Mouse (Mus musculus) naive thymus-derived CD4-positive, alpha-beta T cell, adult 2 months (primary cell): ENCODE results near the gene Vps51.

Experiments used
- DNase-seq: peaks from one replicate; pipeline ENCODE4 v3.0.0-alpha.2; 2011; ENCODE audit warnings: low read depth

Gene Vps51

GRCm38 (mm10) chr19:6047154-6047898, 29.7 kb downstream of the Vps51 start:
- no peak for DNase-seq

DNA sequence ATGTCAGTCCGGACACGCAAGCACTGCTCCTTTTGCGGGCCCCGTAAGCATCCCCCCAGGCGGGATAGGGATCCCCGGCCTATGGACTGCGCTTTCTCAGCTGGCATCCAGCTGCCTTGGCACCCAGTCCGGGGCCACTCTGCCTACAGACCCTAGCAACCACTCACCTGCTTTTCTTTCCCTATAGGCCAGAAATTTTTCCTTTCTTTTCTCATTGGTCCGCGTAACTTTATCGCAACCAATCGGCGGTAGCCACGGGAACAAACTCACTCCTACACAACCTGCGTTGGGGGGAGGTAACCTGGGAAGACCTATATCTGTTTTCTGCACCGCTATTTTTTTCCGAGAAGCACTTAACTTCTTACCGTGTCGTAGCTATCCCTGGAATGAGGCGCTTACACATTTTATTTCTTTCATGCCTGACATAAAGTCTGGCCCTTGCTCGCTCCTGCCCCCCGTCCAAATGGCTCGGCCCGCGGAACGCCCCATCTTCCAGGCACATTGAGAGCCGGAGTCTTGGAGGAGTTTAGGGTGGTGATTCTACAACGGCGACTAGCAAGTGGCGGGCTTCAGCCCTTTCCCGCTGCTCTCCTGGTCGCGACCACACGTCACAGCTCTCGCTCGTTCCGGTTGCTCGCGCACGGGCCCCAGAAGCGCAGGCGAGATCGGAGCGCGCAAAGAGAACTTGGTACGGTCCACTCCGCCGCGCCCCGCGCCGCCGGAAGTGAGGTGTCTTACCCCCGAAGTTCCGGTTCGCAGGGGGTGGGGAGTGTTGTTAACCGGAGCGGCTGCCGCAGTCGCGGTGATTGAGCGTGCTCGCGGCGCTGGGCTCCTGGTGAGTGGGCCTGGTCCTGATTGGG, 30.5 kb downstream of the Vps51 start, which contains the start of gene Syvn1:
Gene Syvn1 (plus strand): TSS at position 283 of the 860 bp plus-strand sequence.
- peak; percentile 95 for DNase-seq

GRCm38 (mm10) chr19:6045366-6046293, 31.4 kb downstream of the Vps51 start:
- DNase-seq = no peak

DNA sequence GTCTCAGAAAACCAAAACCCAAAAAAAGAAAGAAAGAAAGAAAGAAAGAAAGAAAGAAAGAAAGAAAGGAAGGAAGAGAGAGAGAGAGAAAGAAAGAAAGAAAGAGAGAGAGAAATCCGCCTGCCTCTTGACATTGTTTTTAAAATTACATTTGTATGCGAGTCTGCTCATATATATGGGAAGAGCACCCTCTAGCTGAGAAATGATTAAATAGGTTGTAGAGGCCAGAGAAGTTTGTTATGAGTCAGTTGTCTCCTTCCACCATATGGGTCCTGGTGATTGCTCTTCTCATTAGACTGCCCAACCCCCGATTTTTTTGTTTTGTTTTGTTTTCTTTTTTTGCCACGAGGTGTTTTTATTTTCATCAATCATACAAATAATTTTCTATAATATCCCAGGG, 32.9 kb downstream of the Vps51 start:
- DNase-seq = peak; percentile 63

- no peak for DNase-seq
Measured at GRCm38 (mm10) chr19:6042293-6042692, 34.7 kb downstream of the Vps51 start.

DNA sequence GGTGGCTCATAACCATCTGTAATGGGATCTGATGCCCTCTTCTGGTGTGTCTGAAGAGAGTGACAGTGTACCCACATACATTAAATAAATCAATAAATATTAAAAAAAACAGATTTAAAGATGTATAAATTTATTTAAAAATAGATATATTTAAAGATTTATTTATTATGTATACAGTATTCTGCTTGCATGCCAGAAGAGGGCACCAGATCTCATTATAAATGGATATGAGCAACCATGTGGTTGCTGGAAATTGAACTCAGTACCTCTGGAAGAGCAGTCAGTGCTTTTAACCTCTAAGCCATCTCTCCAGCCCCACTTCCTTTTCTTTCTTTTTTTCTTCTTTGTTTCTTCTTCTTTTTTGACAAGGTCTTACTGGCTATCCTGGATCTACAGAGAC, 37.0 kb downstream of the Vps51 start:
- DNase-seq = no peak

DNA sequence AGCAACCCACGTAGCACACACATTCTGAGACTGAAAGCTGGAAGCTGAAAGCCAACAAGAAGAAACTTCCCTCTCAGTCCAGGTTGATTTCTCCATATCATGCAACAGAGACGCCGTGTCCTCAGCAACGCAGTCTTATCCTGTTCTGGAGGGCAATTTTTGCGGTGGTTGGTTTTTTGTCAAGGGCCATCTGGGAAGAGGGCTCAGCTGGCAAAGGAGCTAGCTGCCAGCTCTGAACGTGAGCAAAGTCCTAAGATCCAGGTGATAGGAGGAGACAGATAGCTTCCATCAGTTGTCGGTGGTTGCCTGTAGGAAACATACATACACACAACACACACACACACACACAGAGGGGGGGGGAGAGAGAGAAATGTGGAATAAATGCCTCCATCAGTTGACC, 38.7 kb downstream of the Vps51 start:
- no peak for DNase-seq

GRCm38 (mm10) chr19:6037695-6038094, 39.3 kb downstream of the Vps51 start:
- no peak for DNase-seq

GRCm38 (mm10) chr19:6035966-6036585, 41.0 kb downstream of the Vps51 start:
- no peak for DNase-seq

- no peak for DNase-seq
Measured at GRCm38 (mm10) chr19:6030520-6031280, 46.3 kb downstream of the Vps51 start.

DNA sequence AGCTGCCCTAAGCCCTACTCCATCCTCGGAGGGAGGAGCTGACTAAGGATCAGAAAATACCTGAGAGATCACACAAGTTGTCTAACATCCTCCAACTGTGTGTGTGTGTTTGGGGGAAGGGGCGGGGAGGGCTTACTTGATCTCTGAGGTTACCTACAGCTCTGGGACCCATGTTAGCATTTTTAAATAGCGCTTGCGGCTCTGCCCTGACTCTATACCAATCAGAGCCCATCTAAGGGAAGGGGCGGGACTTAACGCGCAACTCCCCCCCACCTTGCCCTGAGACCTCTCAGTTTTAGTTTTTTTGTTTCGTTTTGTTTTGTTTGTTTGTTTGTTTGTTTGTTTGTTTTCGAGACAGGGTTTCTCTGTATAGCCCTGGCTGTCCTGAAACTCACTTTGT, 47.6 kb downstream of the Vps51 start:
- no peak for DNase-seq

- no peak for DNase-seq
Measured at GRCm38 (mm10) chr19:6028991-6029390, 48.0 kb downstream of the Vps51 start.

GRCm38 (mm10) chr19:6023930-6024329, 53.1 kb downstream of the Vps51 start:
- DNase-seq = no peak

DNA sequence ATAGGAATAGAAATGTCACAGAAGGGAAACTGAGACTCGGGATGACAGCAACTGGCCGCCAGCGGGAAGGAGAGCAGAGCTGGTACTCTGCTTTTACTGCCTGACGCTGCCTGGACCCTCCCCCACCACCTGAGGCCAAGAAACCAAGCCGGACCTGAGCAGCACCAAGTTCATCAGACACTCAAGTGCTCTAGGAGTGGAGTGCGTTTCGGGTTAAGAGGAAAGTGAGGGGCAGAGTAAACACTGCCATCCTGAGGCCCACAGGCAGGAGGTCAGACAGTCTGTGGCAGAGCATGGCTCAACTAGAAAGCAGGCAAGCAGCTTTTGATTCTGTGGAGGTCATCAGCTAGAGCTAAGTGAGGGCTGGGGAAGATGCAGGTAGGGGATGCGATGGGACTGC, 54.0 kb downstream of the Vps51 start:
- no peak for DNase-seq

GRCm38 (mm10) chr19:6020276-6020675, 56.8 kb downstream of the Vps51 start:
- no peak for DNase-seq

DNA sequence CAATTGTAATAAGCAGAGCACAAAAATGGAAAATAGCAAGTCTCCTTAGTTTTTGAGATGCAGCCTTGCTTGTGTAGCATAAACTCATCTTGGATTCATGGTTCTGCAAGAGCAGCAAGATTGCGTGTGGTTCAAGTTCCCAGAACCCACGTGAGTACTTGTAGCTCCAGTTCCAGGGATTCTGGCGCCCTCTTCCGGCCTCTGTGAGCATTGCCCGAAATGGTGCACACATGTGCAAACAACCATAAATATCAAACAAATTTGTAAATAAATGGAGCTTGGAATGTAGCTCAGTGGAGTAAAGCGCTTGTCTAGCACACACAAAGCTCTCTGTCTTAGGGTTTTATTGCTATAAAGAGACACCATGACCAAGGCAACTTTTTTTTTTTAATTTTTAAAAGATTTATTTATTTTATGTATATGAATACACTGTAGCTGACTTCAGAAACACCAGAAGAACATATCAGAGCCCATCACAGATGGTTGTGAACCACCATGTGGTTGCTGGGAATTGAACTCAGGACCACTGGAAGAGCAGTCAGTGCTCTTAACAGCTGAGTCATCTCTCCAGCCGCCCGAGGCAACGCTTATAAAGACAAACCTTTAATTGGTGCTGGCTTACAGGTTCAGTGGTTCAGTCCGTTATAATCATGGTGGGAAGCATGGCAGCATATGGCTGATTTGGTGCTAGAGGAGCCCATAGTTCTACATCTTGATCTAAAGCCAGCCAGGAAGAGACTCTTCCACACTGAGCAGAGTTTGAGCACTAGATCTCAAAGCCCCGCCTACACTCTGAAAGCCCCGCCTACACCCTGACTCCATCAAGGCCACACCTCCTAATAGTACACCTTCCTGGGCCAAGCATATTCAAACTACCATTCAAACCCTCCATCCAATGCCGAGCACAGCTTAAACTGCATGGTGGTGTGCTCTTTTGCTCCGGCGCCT, 58.6 kb downstream of the Vps51 start:
- peak; percentile 96 for DNase-seq
